Mouse (Mus musculus): Measurements from ENCODE around the gene Kncn.

Gene Kncn

DNA sequence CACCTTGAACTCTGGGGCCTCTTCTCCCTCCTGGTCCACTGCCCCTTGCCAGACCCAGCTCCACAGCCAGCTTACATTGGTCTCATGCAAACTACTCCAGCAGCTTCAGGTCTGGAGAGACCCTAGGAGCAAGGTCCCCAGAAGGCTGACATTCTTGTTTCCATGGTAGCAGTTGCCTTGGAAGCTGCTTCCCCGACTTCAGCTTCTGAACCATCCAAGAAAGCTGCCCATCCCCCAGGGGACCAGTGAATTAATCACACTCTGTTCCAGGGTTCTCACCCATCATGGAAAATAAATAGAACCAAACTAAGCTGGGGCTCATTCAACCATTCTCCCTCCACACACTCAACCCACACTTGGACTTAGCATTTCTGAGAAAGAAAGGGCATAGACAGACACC, 3.0 kb upstream of the Kncn start:
- no peak for DNase-seq

DNA sequence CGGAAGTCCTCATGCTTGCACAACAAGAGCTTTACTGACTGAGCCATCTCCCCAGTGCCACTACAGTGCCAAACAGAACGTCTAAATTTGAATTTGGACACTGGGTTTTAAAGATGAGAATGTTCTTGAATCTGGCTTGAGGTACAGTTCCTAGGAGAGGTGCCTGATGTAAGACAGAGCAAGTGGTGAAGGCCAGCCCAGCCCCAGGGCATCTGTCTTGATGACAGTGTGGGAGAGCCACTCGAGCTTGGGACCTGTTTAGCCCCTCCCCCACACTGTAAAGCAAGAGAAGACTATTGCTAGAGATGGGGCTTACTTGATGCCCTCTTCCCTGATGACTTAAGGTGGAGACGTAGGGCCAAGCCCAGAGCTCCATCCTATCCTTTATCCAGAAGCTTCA, 2.0 kb upstream of the Kncn start:
- no peak for DNase-seq

DNA sequence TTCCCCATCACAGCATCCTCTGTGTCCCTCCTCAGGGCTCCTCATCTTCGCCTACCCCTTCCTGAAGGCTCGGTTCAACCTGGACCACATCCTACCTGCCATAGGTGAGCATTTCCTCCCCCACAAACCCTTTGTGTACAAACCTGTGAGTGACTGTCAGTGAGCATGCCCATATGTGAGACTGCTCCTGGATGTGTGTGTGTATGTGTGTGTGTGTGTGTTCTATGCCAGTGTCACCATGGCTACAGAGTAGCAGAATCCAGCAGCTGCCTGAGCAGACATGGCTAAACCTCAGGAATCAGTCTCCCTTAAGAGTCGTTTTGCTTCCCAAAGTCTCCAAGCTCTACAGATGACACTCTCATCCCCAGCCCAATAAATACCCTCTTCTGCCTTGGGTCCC, 1.6 kb downstream of the Kncn start:
- DNase-seq, result no peak

- DNase-seq, result no peak
These were observed 2.7 kb downstream of the Kncn start for GRCm38 (mm10) chr4:115886875-115887274.

DNA sequence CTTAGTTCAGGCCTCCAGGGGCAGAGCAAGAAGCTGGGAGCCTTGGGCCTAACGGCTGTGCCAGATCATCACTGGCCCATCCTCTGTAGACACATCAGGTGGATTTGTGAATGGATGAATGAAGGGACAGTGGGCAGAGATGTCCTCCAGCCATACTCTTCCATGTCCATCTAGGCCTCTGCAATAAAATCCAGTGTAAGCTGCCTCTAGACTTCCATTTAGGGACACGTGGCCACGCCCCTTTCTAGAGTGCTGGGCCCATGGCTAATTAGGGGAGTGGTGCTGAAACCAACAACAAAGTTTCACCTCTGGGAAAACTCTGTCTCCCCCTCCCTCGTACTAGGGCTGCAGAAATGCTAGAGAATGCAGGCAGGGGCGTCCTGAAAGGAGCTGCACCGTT, 5.9 kb downstream of the Kncn start:
- DNase-seq, result no peak

DNA sequence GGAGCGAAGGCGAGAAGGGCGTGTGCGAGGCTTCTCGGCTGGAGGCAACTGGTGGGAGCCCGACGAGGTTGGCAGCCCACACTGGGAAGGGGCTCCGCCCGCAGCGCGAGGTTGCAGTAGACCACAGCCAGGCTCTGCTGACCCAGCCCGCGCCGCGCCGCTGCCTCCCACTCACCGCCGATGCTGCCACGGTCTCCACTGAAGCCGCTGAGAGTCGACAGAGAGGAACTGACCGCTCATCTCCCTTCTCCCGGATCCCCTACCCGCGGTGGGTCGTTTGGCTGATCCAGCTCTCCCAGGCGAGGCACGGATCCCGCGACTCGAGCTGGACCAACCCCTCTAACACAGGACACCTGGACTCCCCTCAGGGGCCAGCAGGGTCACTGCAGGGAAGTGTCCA, 6.4 kb downstream of the Kncn start, which contains the start of gene 6430628N08Rik:
TSS of gene 6430628N08Rik (plus strand) at position 113 of the 400 bp plus-strand sequence.
- DNase-seq, result no peak

- DNase-seq, result no peak
These were observed 10.1 kb downstream of the Kncn start for GRCm38 (mm10) chr4:115894281-115894680.

GRCm38 (mm10) chr4:115897901-115898631, 13.9 kb downstream of the Kncn start:
- DNase-seq, result no peak

DNA sequence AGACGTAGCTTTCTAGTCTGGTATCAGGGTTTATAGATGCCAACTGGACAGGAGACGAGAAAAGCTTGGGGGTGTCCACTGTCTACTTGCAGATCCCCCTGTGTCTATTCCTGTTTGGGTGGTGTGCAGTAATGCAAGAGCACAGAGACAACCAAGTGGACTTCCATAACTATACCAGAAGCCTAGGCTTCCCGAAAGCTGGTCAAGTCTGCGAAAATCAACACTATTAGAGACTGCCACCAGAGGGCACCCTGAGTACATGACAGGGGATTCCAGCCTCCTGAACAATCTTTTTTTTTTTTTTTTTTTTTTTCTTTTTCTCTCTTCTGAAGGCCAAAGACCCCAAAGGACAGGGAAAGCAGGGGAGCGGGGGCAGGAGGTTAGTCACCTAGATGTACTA, 18.6 kb downstream of the Kncn start:
- peak; percentile 79 for DNase-seq

DNA sequence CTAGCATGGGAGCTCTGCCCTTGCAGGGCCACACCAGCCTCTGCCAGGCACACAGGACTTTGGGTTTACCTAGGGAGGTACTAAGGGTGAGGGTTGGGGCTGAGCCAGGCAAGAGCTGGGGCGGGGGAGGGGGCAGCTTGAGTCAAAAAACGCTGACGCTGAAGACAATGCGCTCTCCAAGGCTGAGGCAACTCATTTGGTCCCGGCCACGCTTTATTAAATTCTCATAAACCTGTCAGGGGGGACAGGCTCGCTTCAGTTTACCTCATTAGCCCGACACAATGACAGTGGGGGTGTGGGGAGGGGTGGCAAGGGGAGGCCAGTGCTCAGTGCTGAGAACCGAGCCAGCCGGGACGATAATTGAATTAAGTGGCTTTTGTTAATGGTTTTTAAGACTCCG, 20.2 kb downstream of the Kncn start:
- no peak for DNase-seq

- DNase-seq, result no peak
These were observed 21.5 kb downstream of the Kncn start for GRCm38 (mm10) chr4:115905701-115906100.

- no peak for DNase-seq
These were observed 22.6 kb downstream of the Kncn start for GRCm38 (mm10) chr4:115906791-115907190.

DNA sequence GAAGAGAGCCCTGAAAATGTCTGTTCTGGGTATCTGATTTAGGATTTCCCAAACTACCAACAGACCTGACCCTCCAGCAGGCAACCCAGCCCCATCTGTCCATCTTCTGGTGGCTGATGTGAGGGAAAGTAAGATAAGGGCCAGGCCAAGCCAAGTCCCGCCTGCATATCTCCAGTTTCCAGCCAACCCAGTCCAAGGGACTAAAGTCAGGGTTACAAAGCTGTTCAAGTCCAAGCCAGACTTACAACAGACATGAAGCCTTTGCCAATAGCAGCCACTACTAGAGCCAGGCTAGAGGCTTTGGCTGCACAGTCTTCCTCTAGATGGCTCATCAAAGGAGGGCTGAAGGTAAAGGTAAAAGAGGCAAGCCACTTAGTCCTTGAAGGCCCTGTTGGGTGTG, 23.8 kb downstream of the Kncn start:
- no peak for DNase-seq

DNA sequence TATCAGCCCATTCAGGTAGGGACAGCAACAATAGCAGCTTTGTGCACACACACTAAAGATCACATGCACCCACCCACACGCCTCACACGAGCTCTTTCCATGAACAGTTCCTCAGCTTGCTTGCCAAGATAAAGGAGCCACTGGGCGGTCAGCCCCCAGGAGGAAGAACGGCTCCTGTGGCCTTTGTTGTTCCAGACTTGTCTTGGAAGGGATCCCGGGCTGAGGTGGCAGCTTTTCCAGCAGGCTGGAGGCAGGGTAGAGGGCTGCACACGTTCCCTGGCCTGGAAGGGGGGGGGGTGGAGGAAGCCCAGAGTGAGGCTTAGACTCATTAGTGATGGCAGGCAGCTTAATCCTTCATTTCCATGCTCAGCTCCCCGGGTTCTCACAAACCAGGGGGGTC, 24.4 kb downstream of the Kncn start:
- DNase-seq, result no peak

- DNase-seq, result no peak
These were observed 27.4 kb downstream of the Kncn start for GRCm38 (mm10) chr4:115911586-115911985.

DNA sequence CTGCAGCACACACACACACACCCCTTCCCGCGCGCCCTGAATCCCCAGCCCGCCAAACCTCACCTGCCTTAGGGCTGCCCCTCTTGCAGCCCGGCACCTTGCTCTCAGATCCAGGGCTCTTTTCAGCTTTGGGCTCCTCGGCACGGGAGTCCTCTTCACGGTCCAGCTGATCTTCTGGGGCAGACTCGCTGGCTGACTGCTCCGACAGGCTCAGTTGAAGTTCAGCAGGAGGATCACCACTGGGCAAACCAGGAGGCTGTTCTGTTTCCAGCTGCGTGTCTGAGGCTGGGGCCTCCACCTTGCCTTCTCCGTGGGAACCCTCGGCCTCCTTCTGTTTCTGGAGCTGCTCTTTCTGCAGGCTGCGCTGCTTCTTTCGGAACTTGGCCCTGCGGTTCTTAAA, 35.7 kb downstream of the Kncn start:
- DNase-seq, result no peak

DNA sequence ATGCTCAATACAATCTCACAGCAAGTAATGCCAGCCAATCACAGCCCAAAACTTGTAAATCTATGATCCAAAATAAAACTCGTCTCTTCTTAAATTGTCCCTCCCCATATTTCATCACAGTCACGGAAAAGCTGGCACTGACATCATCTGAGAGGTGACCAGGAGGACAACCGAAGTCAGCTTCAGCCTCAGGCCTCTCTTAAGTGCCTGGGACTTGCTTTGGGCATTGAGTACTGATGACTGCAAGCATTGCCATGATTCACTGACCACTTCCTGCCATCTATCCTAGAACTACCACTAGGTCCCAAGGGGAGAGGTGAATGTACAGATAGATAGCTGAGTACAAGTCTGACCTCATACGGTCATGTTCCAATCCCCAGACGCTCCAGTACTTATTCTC, 38.5 kb downstream of the Kncn start:
- no peak for DNase-seq

GRCm38 (mm10) chr4:115923262-115923880, 39.2 kb downstream of the Kncn start:
- DNase-seq, result no peak

- no peak for DNase-seq
These were observed 43.4 kb downstream of the Kncn start for GRCm38 (mm10) chr4:115927637-115928036.

- no peak for DNase-seq
These were observed 47.4 kb downstream of the Kncn start for GRCm38 (mm10) chr4:115931556-115932088.

DNA sequence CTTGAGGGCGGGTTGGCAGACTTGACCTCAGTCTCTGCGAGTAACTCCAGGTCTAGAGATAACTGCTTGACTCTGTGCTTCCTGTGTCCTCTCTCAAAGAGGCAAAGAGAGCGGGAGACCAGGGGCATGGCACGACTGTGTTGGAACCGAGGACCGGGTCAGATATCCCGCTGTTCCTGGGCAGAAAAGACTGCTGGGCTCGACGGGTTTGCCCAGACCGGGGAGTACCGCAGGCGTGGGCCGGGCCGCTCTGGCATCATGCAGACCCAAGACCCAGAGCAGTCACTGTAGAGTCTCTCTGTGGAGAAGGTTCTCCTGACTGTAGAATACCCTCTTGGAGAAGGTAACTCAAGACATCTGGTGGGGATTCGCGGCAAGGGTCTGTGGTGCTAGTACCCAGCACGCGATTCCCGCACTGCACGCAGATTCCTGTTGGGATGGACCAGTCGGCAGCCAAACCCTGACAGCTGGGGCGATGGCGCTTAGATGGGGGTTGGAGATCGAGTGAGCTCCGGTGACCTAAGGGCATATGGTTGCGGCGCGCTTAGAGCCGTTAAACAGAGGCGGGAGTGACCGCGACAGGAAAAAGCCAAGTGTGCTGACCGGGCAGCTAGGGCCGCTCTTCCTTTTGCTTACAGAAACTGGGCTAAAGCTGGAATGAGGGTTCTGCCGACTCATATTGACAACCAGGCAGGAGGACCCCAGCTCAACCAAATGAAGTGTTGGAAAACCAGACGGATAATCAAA, 51.8 kb downstream of the Kncn start:
- DNase-seq, result peak in 1 of 2 experiments; percentile 8

DNA sequence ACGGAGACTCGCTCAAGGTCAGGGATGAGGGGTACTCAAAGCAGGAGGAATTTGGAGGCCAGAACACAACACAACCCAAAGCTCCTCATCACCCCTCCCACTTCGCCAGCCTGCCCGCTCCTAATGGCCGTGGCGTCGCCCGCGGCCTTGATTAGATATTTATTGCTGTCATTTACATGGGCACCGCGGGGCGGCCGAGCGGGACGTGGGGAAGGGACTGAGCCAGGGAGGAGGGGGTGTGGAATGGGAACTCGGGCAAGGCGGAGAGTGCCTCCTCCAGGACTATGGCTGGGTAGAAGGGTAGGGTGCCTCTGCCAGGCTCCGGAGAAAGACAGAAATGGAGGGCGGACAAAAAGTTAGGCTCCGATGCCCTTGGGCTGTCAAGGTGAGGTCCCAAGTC, 52.4 kb downstream of the Kncn start:
- no peak for DNase-seq

GRCm38 (mm10) chr4:115937061-115937976, 53.1 kb downstream of the Kncn start:
- no peak for DNase-seq

Measured in B cell, adult 2 months (primary cell).